Mouse (Mus musculus): ENCODE data around the gene Emsy.

The Emsy gene

GRCm38 (mm10) chr7:98667956-98668746 is 11.6 kb upstream of the Emsy start:
- in situ Hi-C loops (cut with MboI): no loop called here

GRCm38 (mm10) chr7:98665726-98666125 is 9.1 kb upstream of the Emsy start:
- in situ Hi-C loops (cut with MboI): no loop called here

GRCm38 (mm10) chr7:98665166-98665565 is 8.6 kb upstream of the Emsy start:
- in situ Hi-C loops (cut with MboI): no loop called here

GRCm38 (mm10) chr7:98655681-98656530 is 677 bp downstream of the Emsy start:
- in situ Hi-C loops (cut with MboI): loop anchor here (5.0 kb wide), 1 partner anchor 46 kb away; the partner anchor contains the start of gene Thap12

GRCm38 (mm10) chr7:98651651-98652050 is 4.9 kb downstream of the Emsy start:
- in situ Hi-C loops (cut with MboI): no loop called here

- in situ Hi-C loops (cut with MboI): no loop called here
Measured at GRCm38 (mm10) chr7:98644238-98644637, 12.3 kb downstream of the Emsy start.

GRCm38 (mm10) chr7:98636607-98637006 is 20.0 kb downstream of the Emsy start:
- in situ Hi-C loops (cut with MboI): no loop called here

- in situ Hi-C loops (cut with MboI): no loop called here
Measured at GRCm38 (mm10) chr7:98633032-98633431, 23.6 kb downstream of the Emsy start.

GRCm38 (mm10) chr7:98629947-98630346 is 26.6 kb downstream of the Emsy start:
- in situ Hi-C loops (cut with MboI): no loop called here

- in situ Hi-C loops (cut with MboI): no loop called here
Measured at GRCm38 (mm10) chr7:98617739-98618138, 38.8 kb downstream of the Emsy start.

GRCm38 (mm10) chr7:98612936-98613335 is 43.6 kb downstream of the Emsy start:
- in situ Hi-C loops (cut with MboI): no loop called here

GRCm38 (mm10) chr7:98608520-98608919 is 48.1 kb downstream of the Emsy start:
- in situ Hi-C loops (cut with MboI): loop anchor here (5.0 kb wide), 1 partner anchor 126 kb away; no protein-coding TSS in a partner anchor

GRCm38 (mm10) chr7:98607158-98607557 is 49.4 kb downstream of the Emsy start:
- in situ Hi-C loops (cut with MboI): loop anchor here (5.0 kb wide), 1 partner anchor 125 kb away; no protein-coding TSS in a partner anchor

- in situ Hi-C loops (cut with MboI): no loop called here
Measured at GRCm38 (mm10) chr7:98601715-98602114, 54.9 kb downstream of the Emsy start.

- in situ Hi-C loops (cut with MboI): no loop called here
Measured at GRCm38 (mm10) chr7:98597402-98597801, 59.2 kb downstream of the Emsy start.

- in situ Hi-C loops (cut with MboI): no loop called here
Measured at GRCm38 (mm10) chr7:98594731-98595130, 61.9 kb downstream of the Emsy start.

- in situ Hi-C loops (cut with MboI): no loop called here
Measured at GRCm38 (mm10) chr7:98593276-98593675, 63.3 kb downstream of the Emsy start.

- in situ Hi-C loops (cut with MboI): no loop called here
Measured at GRCm38 (mm10) chr7:98589028-98589427, 67.6 kb downstream of the Emsy start.

- in situ Hi-C loops (cut with MboI): no loop called here
Measured at GRCm38 (mm10) chr7:98586313-98586712, 70.3 kb downstream of the Emsy start.

- in situ Hi-C loops (cut with MboI): no loop called here
Measured at GRCm38 (mm10) chr7:98584555-98584954, 72.0 kb downstream of the Emsy start.

- in situ Hi-C loops (cut with MboI): no loop called here
Measured at GRCm38 (mm10) chr7:98581266-98581665, 75.3 kb downstream of the Emsy start.

- in situ Hi-C loops (cut with MboI): no loop called here
Measured at GRCm38 (mm10) chr7:98580441-98580840, 76.1 kb downstream of the Emsy start.

GRCm38 (mm10) chr7:98579731-98580130 is 76.9 kb downstream of the Emsy start:
- in situ Hi-C loops (cut with MboI): no loop called here

Data from mature B cell (primary cell).